Mouse (Mus musculus): Measurements from ENCODE around the gene Acp7. TPM values are rescaled to one million over a fixed set of nuclear protein-coding genes. Genes with fewer than 3 reads are reported as not detected.

Acp7 gene
- polyA plus RNA-seq, 1 experiment from 2014 or later, result 0.10 TPM

DNA sequence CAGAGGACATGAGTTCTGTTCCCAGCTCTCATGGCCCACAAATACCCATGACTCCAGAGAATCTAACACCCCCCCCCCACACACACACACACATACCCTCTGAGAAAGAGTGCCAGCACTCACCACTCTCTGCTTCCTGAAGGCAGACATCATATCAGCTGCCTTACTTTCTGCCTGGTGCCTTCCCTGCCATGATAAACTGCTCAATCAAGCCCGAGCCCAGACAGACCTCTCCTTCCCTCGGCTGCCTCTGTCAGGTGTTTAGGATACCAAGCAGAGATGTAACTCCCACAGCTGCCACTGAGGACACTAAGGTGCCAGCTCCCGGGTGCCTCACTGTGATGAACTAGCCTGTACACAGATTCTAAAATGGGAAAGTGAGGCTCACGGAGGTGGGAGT lies 46.7 kb downstream of the Acp7 start:
- no peak overlapping the region for H3K9ac ChIP-seq (replicated peaks)
- H3K4me1 ChIP-seq, result peaks cover 58% of the 10 kb centered on the region
- 71% methylated on average over 4 of the region's 4 CpGs for WGBS

GRCm38 (mm10) chr7:28583570-28584344 lies 47.4 kb downstream of the Acp7 start:
- Histone ChIP-seq H3K4me3 (replicated peaks) (no peak overlapping the region), H3K27ac (replicated peaks) (peak overlapping the region; percentile 48; the same call in 1 of the 2 replicates), H3K36me3 (no peaks in the 10 kb centered on the region), H3K4me2 (no peak overlapping the region), H3K9me3 (replicated peaks) (no peaks in the 10 kb centered on the region), H3K9ac (replicated peaks) (no peak overlapping the region), H3K4me1 (peaks cover 63% of the 10 kb centered on the region), H3K27me3 (replicated peaks) (no peaks in the 10 kb centered on the region)
- 78% methylated on average over 8 of the region's 8 CpGs for WGBS
- ATAC-seq (ENCODE audit: low FRiP score), result no peak

More for the DNA sequence above, 46.7 kb downstream of the Acp7 start:
- Histone ChIP-seq H3K4me2 (no peak overlapping the region), H3K4me3 (replicated peaks) (no peak overlapping the region), H3K27ac (replicated peaks) (no peak overlapping the region), H3K27me3 (replicated peaks) (no peaks in the 10 kb centered on the region), H3K36me3 (no peaks in the 10 kb centered on the region), H3K9me3 (replicated peaks) (no peaks in the 10 kb centered on the region)
- ATAC-seq (ENCODE audit: low FRiP score), result no peak

GRCm38 (mm10) chr7:28582841-28583240 lies 48.3 kb downstream of the Acp7 start:
- Histone ChIP-seq H3K27me3 (replicated peaks) (no peaks in the 10 kb centered on the region), H3K36me3 (no peaks in the 10 kb centered on the region), H3K9me3 (replicated peaks) (no peaks in the 10 kb centered on the region), H3K4me1 (peaks cover 59% of the 10 kb centered on the region), H3K27ac (replicated peaks) (peak overlapping the region; percentile 48), H3K4me2 (no peak overlapping the region), H3K9ac (replicated peaks) (no peak overlapping the region), H3K4me3 (replicated peaks) (no peak overlapping the region)
- 49% methylated on average over 11 of the region's 11 CpGs for WGBS
- ATAC-seq (ENCODE audit: low FRiP score), result peak; percentile 40; the same call in 1 of the 2 replicates

DNA sequence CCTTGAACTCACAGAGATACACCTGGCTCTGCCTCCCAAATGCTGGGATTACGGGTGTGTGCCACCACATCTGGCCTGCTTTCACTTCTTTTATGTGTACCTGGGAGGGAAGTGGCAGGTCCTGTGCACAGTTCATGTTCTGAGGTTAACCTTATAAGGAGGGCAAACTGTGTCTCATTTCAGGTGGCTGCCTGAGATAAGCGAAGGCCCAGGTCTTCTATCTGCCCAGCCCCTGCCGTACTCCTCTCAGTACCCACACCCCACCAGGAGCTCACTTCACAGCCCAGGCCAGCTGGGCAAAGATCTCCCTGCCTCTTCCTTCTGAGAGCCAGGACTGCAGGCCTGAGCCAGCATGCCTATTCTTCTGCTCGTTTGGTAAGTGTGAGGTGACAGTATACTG lies 49.4 kb downstream of the Acp7 start:
- Histone ChIP-seq H3K9ac (replicated peaks) (no peak overlapping the region), H3K27ac (replicated peaks) (no peak overlapping the region), H3K4me1 (peaks cover 59% of the 10 kb centered on the region), H3K4me2 (no peak overlapping the region), H3K36me3 (no peaks in the 10 kb centered on the region), H3K4me3 (replicated peaks) (no peak overlapping the region), H3K9me3 (replicated peaks) (no peaks in the 10 kb centered on the region), H3K27me3 (replicated peaks) (no peaks in the 10 kb centered on the region)
- no peak for ATAC-seq (ENCODE audit: low FRiP score)
- 87% methylated on average over 4 of the region's 4 CpGs for WGBS

DNA sequence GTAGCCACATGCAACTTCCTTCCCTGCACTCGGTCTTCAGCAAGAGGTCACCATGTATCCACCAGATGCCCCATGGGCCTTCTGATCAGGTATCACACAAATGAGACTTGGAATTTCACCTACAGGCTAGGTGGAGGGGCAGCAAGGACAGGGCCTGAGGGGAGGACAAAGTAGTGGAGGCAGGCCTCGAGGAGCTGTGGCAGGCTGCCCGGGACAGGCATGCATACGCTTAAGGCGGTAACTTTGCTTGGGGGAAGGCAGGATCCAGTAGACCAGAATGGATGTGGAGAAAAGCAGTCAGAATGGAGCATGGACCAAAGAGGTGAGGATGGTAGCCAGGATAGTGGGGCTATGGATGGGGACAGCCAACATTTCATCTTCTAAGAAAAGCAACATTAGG lies 51.3 kb downstream of the Acp7 start:
- H3K9me3 ChIP-seq (replicated peaks), result no peaks in the 10 kb centered on the region
- WGBS, result 75% methylated on average over 5 of the region's 5 CpGs
- H3K4me3 ChIP-seq (replicated peaks), result no peak overlapping the region
- H3K4me1 ChIP-seq, result peaks cover 50% of the 10 kb centered on the region
- no peaks in the 10 kb centered on the region for H3K36me3 ChIP-seq
- H3K9ac ChIP-seq (replicated peaks), result no peak overlapping the region
- no peaks in the 10 kb centered on the region for H3K27me3 ChIP-seq (replicated peaks)
- no peak for ATAC-seq (ENCODE audit: low FRiP score)
- no peak overlapping the region for H3K27ac ChIP-seq (replicated peaks)
- no peak overlapping the region for H3K4me2 ChIP-seq

DNA sequence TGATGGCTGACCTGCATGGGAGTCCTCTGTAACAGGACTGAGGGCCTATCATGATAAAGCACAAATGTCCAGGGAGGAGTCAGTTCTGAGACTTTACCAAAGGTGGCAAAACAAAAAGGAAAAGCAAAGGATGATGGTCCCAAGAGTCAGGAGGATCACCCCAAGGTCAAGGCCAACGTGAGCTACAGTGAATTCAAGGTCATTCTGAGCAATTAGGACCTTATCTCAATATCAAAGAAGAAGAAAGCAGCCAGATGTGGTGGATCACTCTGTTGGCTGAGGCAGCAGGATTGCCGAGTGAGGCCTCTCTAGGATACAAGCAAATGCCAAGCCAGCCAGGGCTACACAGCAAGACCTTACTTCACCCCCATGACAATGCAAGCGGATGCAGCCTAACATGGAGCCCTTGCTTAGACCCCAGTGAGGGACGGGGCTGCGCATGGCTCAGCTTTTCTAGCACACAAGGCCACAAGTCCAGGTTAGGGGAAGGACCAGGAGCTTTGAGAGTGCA lies 52.5 kb downstream of the Acp7 start:
- no peaks in the 10 kb centered on the region for H3K36me3 ChIP-seq
- no peak overlapping the region for H3K4me3 ChIP-seq (replicated peaks)
- peaks cover 38% of the 10 kb centered on the region for H3K4me1 ChIP-seq
- no peak overlapping the region for H3K9ac ChIP-seq (replicated peaks)
- H3K27me3 ChIP-seq (replicated peaks), result no peaks in the 10 kb centered on the region
- H3K27ac ChIP-seq (replicated peaks), result no peak overlapping the region
- ATAC-seq (ENCODE audit: low FRiP score), result no peak
- H3K4me2 ChIP-seq, result no peak overlapping the region
- no peaks in the 10 kb centered on the region for H3K9me3 ChIP-seq (replicated peaks)
- WGBS, result 79% methylated on average over 5 of the region's 5 CpGs

DNA sequence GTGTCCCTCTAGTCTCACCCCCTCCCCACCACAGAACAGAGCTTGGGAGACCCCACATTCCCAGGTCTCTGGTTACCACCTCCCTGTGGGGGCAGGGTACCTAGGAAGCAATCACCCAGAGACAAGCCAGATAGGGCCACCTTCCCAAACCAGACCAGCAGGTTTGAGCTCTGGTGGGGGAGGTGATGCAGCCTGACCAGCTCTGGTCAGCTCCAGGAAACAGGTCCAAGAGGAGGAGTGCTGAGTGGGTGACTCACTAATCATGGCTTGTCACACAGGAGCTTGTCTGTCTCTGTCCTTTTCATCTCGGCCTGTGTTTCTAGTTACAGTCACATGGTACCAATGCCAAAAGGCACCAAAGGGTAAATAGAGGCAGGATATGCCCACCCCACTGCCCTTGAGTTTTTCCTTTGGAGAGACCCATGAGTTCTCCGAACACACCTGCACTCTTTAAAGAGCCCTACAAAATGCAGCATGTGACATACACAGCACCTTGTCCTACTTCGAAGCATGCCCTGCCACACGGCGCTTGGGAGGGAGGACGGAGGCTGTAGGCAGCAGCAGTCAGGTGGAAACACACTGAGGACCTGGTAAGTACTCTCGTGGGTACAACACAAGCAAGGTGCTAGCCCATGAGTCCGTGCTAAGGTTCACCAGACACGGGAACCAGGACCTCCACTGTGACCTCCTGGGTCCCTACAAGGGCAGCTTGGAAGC lies 53.1 kb downstream of the Acp7 start:
- no peak for ATAC-seq (ENCODE audit: low FRiP score)
- no peak overlapping the region for H3K4me2 ChIP-seq
- peaks cover 32% of the 10 kb centered on the region for H3K4me1 ChIP-seq

GRCm38 (mm10) chr7:28576271-28576914 lies 54.7 kb downstream of the Acp7 start:
- 87% methylated on average over 5 of the region's 5 CpGs for WGBS

More for the DNA sequence above, 53.1 kb downstream of the Acp7 start:
- Histone ChIP-seq H3K27me3 (replicated peaks) (no peaks in the 10 kb centered on the region), H3K36me3 (no peaks in the 10 kb centered on the region), H3K9me3 (replicated peaks) (no peaks in the 10 kb centered on the region), H3K27ac (replicated peaks) (no peak overlapping the region), H3K9ac (replicated peaks) (no peak overlapping the region), H3K4me3 (replicated peaks) (no peak overlapping the region)
- 90% methylated on average over 9 of the region's 9 CpGs for WGBS

GRCm38 (mm10) chr7:28575597-28575996 lies 55.5 kb downstream of the Acp7 start:
- H3K27ac ChIP-seq (replicated peaks), result no peak overlapping the region
- 96% methylated on average over 11 of the region's 11 CpGs for WGBS
- no peak overlapping the region for H3K4me3 ChIP-seq (replicated peaks)
- H3K9me3 ChIP-seq (replicated peaks), result no peaks in the 10 kb centered on the region
- H3K27me3 ChIP-seq (replicated peaks), result no peaks in the 10 kb centered on the region
- no peak overlapping the region for H3K9ac ChIP-seq (replicated peaks)
- H3K36me3 ChIP-seq, result no peaks in the 10 kb centered on the region
- peaks cover 35% of the 10 kb centered on the region for H3K4me1 ChIP-seq
- no peak for ATAC-seq (ENCODE audit: low FRiP score)
- no peak overlapping the region for H3K4me2 ChIP-seq

More at GRCm38 (mm10) chr7:28576271-28576914, 54.7 kb downstream of the Acp7 start:
- Histone ChIP-seq H3K9me3 (replicated peaks) (no peaks in the 10 kb centered on the region), H3K4me3 (replicated peaks) (no peak overlapping the region), H3K9ac (replicated peaks) (no peak overlapping the region), H3K4me2 (no peak overlapping the region), H3K27ac (replicated peaks) (no peak overlapping the region), H3K36me3 (no peaks in the 10 kb centered on the region), H3K27me3 (replicated peaks) (no peaks in the 10 kb centered on the region), H3K4me1 (peaks cover 27% of the 10 kb centered on the region)
- 0 out of 2 replicates have a peak, but pooled peaks have one; percentile 35 for ATAC-seq (ENCODE audit: low FRiP score)

GRCm38 (mm10) chr7:28573236-28573635 lies 57.9 kb downstream of the Acp7 start:
- no peak overlapping the region for H3K27ac ChIP-seq (replicated peaks)
- ATAC-seq (ENCODE audit: low FRiP score), result no peak
- no peaks in the 10 kb centered on the region for H3K27me3 ChIP-seq (replicated peaks)
- peaks cover 33% of the 10 kb centered on the region for H3K4me1 ChIP-seq
- WGBS, result 95% methylated on average over 3 of the region's 3 CpGs
- H3K9ac ChIP-seq (replicated peaks), result no peak overlapping the region
- H3K36me3 ChIP-seq, result 0 out of 2 replicates have a peak, but pooled peaks cover 3% of the 10 kb centered on the region
- H3K9me3 ChIP-seq (replicated peaks), result no peaks in the 10 kb centered on the region
- H3K4me2 ChIP-seq, result no peak overlapping the region
- H3K4me3 ChIP-seq (replicated peaks), result no peak overlapping the region

- Histone ChIP-seq H3K4me3 (replicated peaks) (no peak overlapping the region), H3K4me2 (no peak overlapping the region), H3K4me1 (peaks cover 30% of the 10 kb centered on the region)
Measured at GRCm38 (mm10) chr7:28572689-28573088, 58.4 kb downstream of the Acp7 start.

More at GRCm38 (mm10) chr7:28572689-28573088, 58.4 kb downstream of the Acp7 start:
- no peak overlapping the region for H3K9ac ChIP-seq (replicated peaks)
- H3K36me3 ChIP-seq, result peaks cover 5% of the 10 kb centered on the region; the same call in 1 of the 2 replicates
- no peaks in the 10 kb centered on the region for H3K9me3 ChIP-seq (replicated peaks)
- H3K27me3 ChIP-seq (replicated peaks), result no peaks in the 10 kb centered on the region
- no peak for ATAC-seq (ENCODE audit: low FRiP score)
- H3K27ac ChIP-seq (replicated peaks), result no peak overlapping the region
- WGBS, result 90% methylated on average over 5 of the region's 5 CpGs
